Mouse (Mus musculus): ENCODE measurements around the gene Gm4297. TPM values are rescaled to one million over a fixed set of nuclear protein-coding genes. Genes with fewer than 3 reads are reported as not detected.
"Not testable (repeated sequence)": the region's sequence is repeated elsewhere in the genome, so short reads cannot be mapped to it uniquely, and the experiment has no call there.

Gm4297 gene
- 0.08 TPM in 1 of 2 replicates, not detected in the other for polyA plus RNA-seq (2015; fragmentation: Nextera tagmentation; extraction: Ambion mirVana)

DNA sequence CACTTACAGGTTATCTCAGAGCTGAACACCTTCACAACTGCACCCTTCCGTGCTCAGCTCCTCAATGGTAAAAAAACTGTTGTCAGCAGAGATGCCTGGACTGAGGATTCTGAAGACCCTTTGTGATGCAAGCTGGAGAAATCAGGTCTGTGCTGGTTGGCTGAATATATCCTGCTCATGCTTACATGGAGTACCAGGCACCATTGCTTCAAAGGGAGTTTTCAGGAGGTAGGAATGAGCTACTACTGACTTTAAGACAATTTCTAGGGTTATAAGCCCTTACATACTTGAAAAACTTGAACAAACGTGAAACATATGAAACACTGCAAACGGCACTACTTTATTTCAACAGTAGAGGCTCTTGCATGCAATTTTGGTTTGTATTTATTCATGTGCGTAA, at the start of gene Gm4297:
TSS of gene Gm4297 (minus strand) at position 101 of the 400 bp plus-strand sequence.
- not testable (repeated sequence) for H3K4me3 ChIP-seq (ENCODE audit: low read depth, low read length); H3K27ac ChIP-seq (replicated peaks); H3K36me3 ChIP-seq (ENCODE audit: control insufficient read depth, insufficient read depth, low read length); H3K4me2 ChIP-seq (replicated peaks; ENCODE audit: low read depth); H3K9ac ChIP-seq (ENCODE audit: low read length); DNase-seq (ENCODE audit: low spot score); ATAC-seq (ENCODE audit: low FRiP score, low TSS enrichment); H3K9me3 ChIP-seq (ENCODE audit: control insufficient read depth, low read length); H3K4me1 ChIP-seq (replicated peaks; ENCODE audit: control insufficient read depth, insufficient read depth); H3K27me3 ChIP-seq (ENCODE audit: control insufficient read depth, insufficient read depth, low read length)
- WGBS, result 75% methylated on average over 4 of the region's 4 CpGs

Small RNA genes lying within 50 kb of the gene (microRNA-seq; reads per million reads assigned to microRNA genes)
- gene Gm27839, result not detected
- gene Gm27910, result not detected

Other genes with a start within 250 kb of the Gm4297 start
- gene Gm5934, start 74.1 kb downstream of the Gm4297 start, polyA plus RNA-seq (2015; fragmentation: Nextera tagmentation; extraction: Ambion mirVana), result not detected in 2 replicates
- not detected in 2 replicates for gene Gm5935, start 200.3 kb upstream of the Gm4297 start, polyA plus RNA-seq (2015; fragmentation: Nextera tagmentation; extraction: Ambion mirVana)